Mouse (Mus musculus) lung, postnatal 25 days (tissue): ENCODE data around the gene H2-D1.
A peak's percentile ranks its signal among the peaks of the same experiment; 100 is the strongest.

Source experiments
- DNase-seq: peaks from one replicate; pipeline ENCODE4 v3.0.0; 2022; ENCODE audit warnings: low spot score

The H2-D1 gene

GRCm38 (mm10) chr17:35240384-35241304, 21.9 kb upstream of the H2-D1 start:
- DNase-seq = no peak

GRCm38 (mm10) chr17:35241305-35242014, 21.1 kb upstream of the H2-D1 start, which contains the start of gene Ddx39b:
TSS of gene Ddx39b (plus strand) at chr17:35241746.
- DNase-seq = peak; percentile 96

- no peak for DNase-seq
These were observed 20.3 kb upstream of the H2-D1 start for GRCm38 (mm10) chr17:35242015-35242941.

- DNase-seq = no peak
These were observed 19.4 kb upstream of the H2-D1 start for GRCm38 (mm10) chr17:35243086-35243485.

GRCm38 (mm10) chr17:35244999-35245398, 17.5 kb upstream of the H2-D1 start:
- DNase-seq = no peak

GRCm38 (mm10) chr17:35245731-35246623, 16.6 kb upstream of the H2-D1 start:
- DNase-seq = no peak

GRCm38 (mm10) chr17:35247144-35247543, 15.4 kb upstream of the H2-D1 start:
- DNase-seq = no peak

- no peak for DNase-seq
These were observed 13.5 kb upstream of the H2-D1 start for GRCm38 (mm10) chr17:35248986-35249385.

- no peak for DNase-seq
These were observed 12.9 kb upstream of the H2-D1 start for GRCm38 (mm10) chr17:35249451-35250197.

GRCm38 (mm10) chr17:35250348-35251120, 12.0 kb upstream of the H2-D1 start:
- DNase-seq = no peak

GRCm38 (mm10) chr17:35251162-35251719, 11.3 kb upstream of the H2-D1 start:
- DNase-seq = peak; percentile 89

GRCm38 (mm10) chr17:35251981-35252380, 10.5 kb upstream of the H2-D1 start:
- no peak for DNase-seq

- no peak for DNase-seq
These were observed 9.8 kb upstream of the H2-D1 start for GRCm38 (mm10) chr17:35252619-35253292.

GRCm38 (mm10) chr17:35253293-35254093, 9.0 kb upstream of the H2-D1 start:
- no peak for DNase-seq

- DNase-seq = no peak
These were observed 8.1 kb upstream of the H2-D1 start for GRCm38 (mm10) chr17:35254241-35255098.

- no peak for DNase-seq
These were observed 7.2 kb upstream of the H2-D1 start for GRCm38 (mm10) chr17:35255301-35255700.

GRCm38 (mm10) chr17:35255704-35256103, 6.8 kb upstream of the H2-D1 start:
- no peak for DNase-seq
